Mouse (Mus musculus) small intestine, adult 2 months (tissue): ENCODE measurements around the gene Atp8b3. TPM values are rescaled to one million over a fixed set of nuclear protein-coding genes. Genes with fewer than 3 reads are reported as not detected.

Source experiments
- H3K27ac ChIP-seq: fragments of 200-500 bp; 2 replicates; pipeline ENCODE4 v1.5.1; 2012; ENCODE audit warnings: low read depth, low read length, control low read depth, inconsistent platforms; ENCODE audit not compliant: insufficient read depth
- H3K27me3 ChIP-seq: fragments of 200-500 bp; 2 replicates; pipeline ENCODE4 v1.6.1; 2012; ENCODE audit warnings: mild to moderate bottlenecking, moderate library complexity, low read length, inconsistent platforms; ENCODE audit not compliant: control insufficient read depth, insufficient read depth
- H3K36me3 ChIP-seq: fragments of 200-500 bp; 2 replicates; pipeline ENCODE4 v1.6.1; 2012; ENCODE audit warnings: mild to moderate bottlenecking, low read length, control low read depth, inconsistent platforms; ENCODE audit not compliant: control insufficient read depth, insufficient read depth
- H3K4me1 ChIP-seq: fragments of 200-500 bp; 2 replicates; pipeline ENCODE4 v1.6.1; 2012; ENCODE audit warnings: low read length, inconsistent platforms, mixed read lengths; ENCODE audit not compliant: control insufficient read depth, insufficient read depth, insufficient read length
- H3K4me3 ChIP-seq: fragments of 200-500 bp; 2 replicates; pipeline ENCODE4 v1.5.1; 2012; ENCODE audit warnings: low read depth, mild to moderate bottlenecking, control low read depth, inconsistent platforms, low read length, moderate library complexity
- CTCF ChIP-seq: fragments of 200-500 bp; IDR thresholded peaks from 2 replicates; pipeline ENCODE4 v1.5.1; 2012; ENCODE audit warnings: low read depth, mild to moderate bottlenecking, control low read depth, inconsistent platforms, low read length, moderate library complexity, mixed read lengths; ENCODE audit not compliant: insufficient replicate concordance, insufficient read length; ENCODE audit errors: extremely low read depth
- POLR2A ChIP-seq: fragments of 200-500 bp; IDR thresholded peaks from 2 replicates; pipeline ENCODE4 v1.6.1; 2012; ENCODE audit warnings: low read depth, mild to moderate bottlenecking, control low read depth, inconsistent platforms, low read length, moderate library complexity
- WGBS: fragments of 180-500 bp; shearing (Covaris S2); methylation state at CpG from one replicate; pipeline ENCODE4 v1.1.7; 2018; 5-methylcytosine and 5-hydroxymethylcytosine counted together
- polyA plus RNA-seq: library from polyadenylated mRNA; depleted of rRNA; stranded (reverse); fragments of >200 nt; gene quantifications from 2 replicates; pipeline ENCODE4 v1.2.3, GENCODE M21; 2012

Gene Atp8b3
- polyA plus RNA-seq, 1 experiment, result not detected

- 39% methylated on average over 17 of the region's 17 CpGs for WGBS
- TF ChIP-seq POLR2A (no peak), CTCF (peak; percentile 96)
- Histone ChIP-seq H3K4me3 (no peak overlapping the region), H3K27ac (no peak overlapping the region), H3K36me3 (no peaks in the 10 kb centered on the region), H3K4me1 (peaks cover 18% of the 10 kb centered on the region), H3K27me3 (no peaks in the 10 kb centered on the region)
These were observed 27.6 kb upstream of the Atp8b3 start for GRCm38 (mm10) chr10:80566375-80567092.

GRCm38 (mm10) chr10:80561116-80561944, 22.4 kb upstream of the Atp8b3 start, which contains the start of gene Rexo1:
TSS of gene Rexo1 (minus strand) at chr10:80561560.
- H3K4me1 ChIP-seq, result peaks cover 14% of the 10 kb centered on the region
- TF ChIP-seq POLR2A (no peak; the same call in none of the 2 replicates), CTCF (peak; percentile 85)
- H3K36me3 ChIP-seq, result no peaks in the 10 kb centered on the region
- H3K27ac ChIP-seq, result peak within 1 kb of the TSS; percentile 88
- peak within 1 kb of the TSS; percentile 86 for H3K4me3 ChIP-seq
- under 1% methylated on average over 72 of the region's 72 CpGs for WGBS
- H3K27me3 ChIP-seq, result no peaks in the 10 kb centered on the region

GRCm38 (mm10) chr10:80560621-80561020, 21.7 kb upstream of the Atp8b3 start:
- TF ChIP-seq POLR2A, result no peak
- TF ChIP-seq CTCF, result no peak
- H3K27ac ChIP-seq, result peak overlapping the region; percentile 39
- peak overlapping the region; percentile 86 for H3K4me3 ChIP-seq
- 1% methylated on average over 13 of the region's 13 CpGs for WGBS
- H3K4me1 ChIP-seq, result peaks cover 14% of the 10 kb centered on the region
- no peaks in the 10 kb centered on the region for H3K27me3 ChIP-seq
- H3K36me3 ChIP-seq, result no peaks in the 10 kb centered on the region

GRCm38 (mm10) chr10:80559431-80559830, 20.5 kb upstream of the Atp8b3 start:
- Histone ChIP-seq H3K27ac (no peak overlapping the region), H3K4me3 (no peak overlapping the region), H3K36me3 (no peaks in the 10 kb centered on the region), H3K27me3 (no peaks in the 10 kb centered on the region), H3K4me1 (peaks cover 14% of the 10 kb centered on the region)
- no peak for TF ChIP-seq CTCF
- no peak for TF ChIP-seq POLR2A
- WGBS, result 68% methylated on average over 7 of the region's 7 CpGs

- no peak for TF ChIP-seq POLR2A
- peak; percentile 70; the same call in 1 of the 2 replicates for TF ChIP-seq CTCF
- Histone ChIP-seq H3K27ac (no peak overlapping the region), H3K4me1 (peaks cover 18% of the 10 kb centered on the region), H3K4me3 (no peak overlapping the region), H3K27me3 (no peaks in the 10 kb centered on the region), H3K36me3 (no peaks in the 10 kb centered on the region)
- WGBS, result 17% methylated on average over 5 of the region's 5 CpGs
These were observed 18.5 kb upstream of the Atp8b3 start for GRCm38 (mm10) chr10:80557346-80557965.

- Histone ChIP-seq H3K27me3 (no peaks in the 10 kb centered on the region), H3K36me3 (peaks cover 20% of the 10 kb centered on the region), H3K4me3 (no peak overlapping the region), H3K27ac (no peak overlapping the region), H3K4me1 (peaks cover 9% of the 10 kb centered on the region)
- 75% methylated on average over 6 of the region's 6 CpGs for WGBS
- TF ChIP-seq POLR2A, result no peak
These were observed 15.1 kb upstream of the Atp8b3 start for GRCm38 (mm10) chr10:80553997-80554396.

GRCm38 (mm10) chr10:80553575-80553974, 14.7 kb upstream of the Atp8b3 start:
- Histone ChIP-seq H3K4me1 (peaks cover 9% of the 10 kb centered on the region), H3K36me3 (peaks cover 23% of the 10 kb centered on the region), H3K27me3 (no peaks in the 10 kb centered on the region), H3K27ac (no peak overlapping the region), H3K4me3 (no peak overlapping the region)
- TF ChIP-seq POLR2A (no peak), CTCF (no peak)
- WGBS, result 68% methylated on average over 8 of the region's 8 CpGs
